Mouse (Mus musculus) right cerebral cortex, postnatal 25 days (tissue): ENCODE measurements around the gene Nxnl1.
"Not testable (repeated sequence)": the region's sequence is repeated elsewhere in the genome, so short reads cannot be mapped to it uniquely, and the experiment has no call there.

Experiments used
- DNase-seq: peaks from one replicate; pipeline ENCODE4 v3.0.0; 2022

Nxnl1 gene

DNA sequence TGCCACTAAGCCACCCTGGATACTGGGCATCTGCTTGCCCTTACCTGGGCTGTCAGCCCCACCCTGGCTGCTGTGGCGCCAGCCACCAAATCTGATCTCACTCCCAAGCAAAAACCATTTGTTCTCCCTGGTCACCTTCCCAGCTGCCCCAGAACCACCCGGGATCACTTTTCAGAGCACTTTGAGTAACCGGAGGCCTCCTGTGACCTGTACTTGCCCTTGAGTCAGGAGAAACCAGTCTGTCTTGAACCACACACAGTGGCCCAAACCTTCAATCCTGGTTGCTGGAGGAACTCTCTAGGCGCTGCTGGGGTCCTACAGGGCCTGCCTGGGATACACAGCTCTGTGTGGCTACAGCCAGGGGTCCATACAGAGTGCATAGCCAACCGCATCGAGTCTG is 13.6 kb downstream of the Nxnl1 start:
- DNase-seq, result no peak

DNA sequence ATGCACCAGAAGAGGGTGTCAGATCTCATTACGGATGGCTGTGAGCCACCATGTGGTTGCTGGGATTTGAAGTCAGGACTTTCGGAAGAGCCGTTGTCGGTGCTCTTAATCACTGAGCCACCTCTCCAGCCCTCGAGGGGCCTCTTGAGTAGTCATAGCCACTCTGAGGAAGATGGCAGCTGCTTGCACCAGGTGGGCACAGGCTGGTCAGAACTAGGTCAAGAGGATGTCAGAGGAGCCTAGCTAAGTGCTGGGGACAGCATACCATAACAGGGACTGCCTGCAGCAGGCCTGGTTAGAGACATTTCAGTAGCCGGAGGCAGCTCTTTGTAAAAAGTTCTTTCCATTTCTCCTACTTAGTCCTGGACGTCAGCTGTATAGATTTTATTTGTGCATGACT is 15.6 kb downstream of the Nxnl1 start:
- DNase-seq, result no peak

DNA sequence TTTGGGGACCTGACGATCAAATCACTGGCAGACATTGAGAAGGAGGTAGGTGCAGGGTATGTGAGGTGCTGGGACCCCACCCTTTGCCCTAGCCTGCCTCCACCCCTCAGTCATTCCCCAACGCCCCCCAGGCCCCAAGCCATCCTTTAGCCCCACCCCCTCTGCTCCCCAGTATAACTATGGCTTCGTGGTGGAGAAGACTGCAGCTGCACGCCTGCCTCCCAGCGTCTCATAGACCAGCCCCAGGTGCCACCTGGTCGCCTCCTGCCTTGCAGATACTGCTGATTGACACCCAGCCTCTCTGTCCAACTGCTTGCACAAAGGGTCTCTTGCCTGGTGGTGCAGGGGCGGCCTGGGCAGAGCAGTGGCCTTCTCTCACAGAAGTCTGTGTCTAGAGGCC is 18.8 kb downstream of the Nxnl1 start:
- DNase-seq, result no peak

DNA sequence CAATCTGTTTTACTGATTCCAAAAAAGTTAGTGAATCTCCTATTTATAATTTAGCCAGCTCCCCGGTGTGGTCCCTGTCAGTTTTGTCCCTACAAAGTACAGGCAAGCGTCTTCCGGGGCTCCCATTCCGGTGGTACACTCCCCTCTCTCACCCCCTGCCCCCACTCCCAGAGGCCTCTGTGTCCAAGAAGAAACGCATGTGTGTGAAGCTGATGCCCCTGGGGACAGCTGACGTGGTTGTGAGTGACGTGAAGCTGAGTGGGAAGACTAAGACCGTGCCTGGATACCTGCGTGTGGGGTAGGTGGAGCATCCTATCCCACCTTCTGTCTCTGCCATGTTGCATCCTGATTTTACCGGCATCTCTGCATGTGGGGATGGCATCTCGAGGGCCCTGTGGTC is 21.3 kb downstream of the Nxnl1 start:
- no peak for DNase-seq

DNA sequence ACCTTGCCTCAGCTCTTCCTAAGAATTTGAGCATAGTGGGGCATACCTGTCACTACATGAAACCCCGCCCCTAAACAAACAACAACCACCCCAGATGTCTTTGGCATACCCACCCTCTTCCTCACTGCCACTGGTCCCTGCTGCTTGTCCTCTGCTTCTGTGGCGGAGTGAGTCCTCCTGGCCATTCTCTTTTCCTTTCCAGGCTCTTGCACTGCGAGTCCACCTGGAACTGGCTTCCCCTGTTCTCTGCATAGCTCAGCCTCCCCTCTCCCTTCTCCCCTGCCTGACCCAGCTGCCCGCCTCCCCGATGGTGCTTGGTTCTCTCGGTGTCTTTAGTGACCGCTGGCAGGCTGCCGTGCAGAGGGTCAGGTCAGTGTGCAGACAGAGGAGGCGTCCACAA is 22.6 kb downstream of the Nxnl1 start:
- no peak for DNase-seq

DNA sequence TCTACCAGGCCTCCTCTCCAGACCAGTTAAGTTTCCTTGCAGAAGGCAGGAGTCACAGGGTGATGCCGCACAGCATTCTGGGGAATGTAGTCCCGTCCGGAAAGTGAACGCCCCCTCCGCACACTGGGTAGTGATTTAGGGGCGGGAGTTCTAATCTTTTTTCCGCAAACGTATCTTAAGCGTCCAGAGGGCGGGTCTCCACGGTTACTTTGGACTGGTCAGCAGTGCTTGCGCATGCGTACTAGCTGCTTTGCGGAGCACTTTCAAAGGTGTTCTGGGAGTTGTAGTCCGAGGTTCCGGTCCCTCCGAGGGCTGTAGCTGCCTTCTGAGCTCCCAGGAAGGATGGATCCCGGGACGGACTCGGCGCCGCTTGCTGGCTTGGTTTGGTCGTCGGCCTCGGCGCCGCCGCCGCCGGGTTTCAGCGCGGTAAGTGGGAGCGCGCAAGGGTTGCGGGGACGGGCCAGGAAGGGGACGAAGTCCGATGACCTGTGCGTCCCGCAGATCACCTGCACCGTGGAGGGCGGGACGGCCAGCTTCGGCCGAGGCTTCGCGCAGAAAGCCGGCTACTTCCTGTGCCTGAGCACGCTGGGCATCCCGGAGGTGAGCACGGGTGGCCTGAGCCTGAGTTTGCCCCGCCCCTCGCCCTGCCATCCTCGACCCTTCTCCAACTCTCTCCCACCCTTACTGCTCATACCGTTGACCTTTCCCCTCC is 23.6 kb downstream of the Nxnl1 start, which contains the start of gene Mvb12a:
Mvb12a (plus strand) TSS at position 291 of the 712 bp plus-strand sequence.
- DNase-seq, result peak; percentile 96

DNA sequence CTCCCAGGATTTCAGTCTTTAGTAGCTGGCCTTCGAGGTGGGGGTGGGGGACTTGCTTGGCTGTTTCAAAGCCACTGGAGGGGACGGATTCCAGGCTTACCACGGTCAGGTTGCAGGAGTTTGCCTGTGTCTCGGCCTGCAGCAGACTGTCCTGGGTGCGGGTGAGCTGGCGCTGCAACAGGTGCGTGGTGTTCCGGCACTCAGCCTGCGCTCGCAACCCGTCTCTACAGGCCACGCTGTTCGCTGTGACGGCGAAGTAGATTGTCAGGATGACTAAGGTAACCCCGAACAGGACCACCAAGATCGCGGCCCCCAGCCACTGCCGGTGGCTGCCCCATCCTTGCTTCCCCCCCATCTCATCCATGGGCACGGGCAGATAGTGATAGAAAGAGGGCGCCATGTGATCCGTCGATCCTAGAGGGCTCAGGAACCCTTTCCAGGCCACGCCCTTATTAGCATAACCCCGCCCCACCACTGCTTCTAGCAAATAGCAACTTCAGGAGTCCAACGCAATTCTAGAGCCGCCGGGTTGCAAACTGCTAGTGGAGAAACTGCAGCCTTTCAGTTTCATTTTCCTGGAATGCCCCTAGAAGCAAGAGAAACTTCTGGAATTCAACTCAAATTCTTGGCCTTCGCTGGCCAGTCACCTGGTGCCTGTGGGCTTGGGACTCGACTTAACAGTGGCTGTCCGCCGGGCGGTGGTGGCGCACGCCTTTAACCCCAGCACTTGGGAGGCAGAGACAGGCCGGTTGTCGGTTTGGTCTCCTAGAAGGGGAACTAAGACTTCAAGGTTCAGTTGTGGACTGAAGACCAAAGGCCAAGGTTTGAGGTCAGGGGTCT is 29.2 kb downstream of the Nxnl1 start, which contains the start of gene Bst2:
Bst2 (minus strand) TSS at position 429 of the 840 bp plus-strand sequence.
- DNase-seq, result no peak

DNA sequence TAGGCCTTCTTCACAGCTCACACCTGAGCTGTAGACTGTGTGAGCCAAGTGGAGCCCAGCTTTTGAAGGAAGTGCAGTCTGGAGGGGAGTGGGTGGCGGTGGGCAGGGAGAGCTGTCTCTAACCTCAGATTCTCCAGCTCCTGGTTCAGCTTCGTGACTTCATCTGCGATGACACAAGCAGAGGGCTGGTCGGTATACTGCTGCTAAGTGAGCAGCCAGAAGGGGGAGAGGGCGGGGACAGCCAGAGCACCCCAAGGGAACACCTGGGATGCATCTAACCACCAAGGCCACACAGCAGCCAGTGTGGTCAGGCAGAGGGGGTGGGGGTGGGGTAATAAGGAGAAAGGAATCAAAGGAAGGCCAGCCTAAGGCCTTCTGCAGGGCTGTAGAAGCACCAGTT is 30.7 kb downstream of the Nxnl1 start:
- no peak for DNase-seq

DNA sequence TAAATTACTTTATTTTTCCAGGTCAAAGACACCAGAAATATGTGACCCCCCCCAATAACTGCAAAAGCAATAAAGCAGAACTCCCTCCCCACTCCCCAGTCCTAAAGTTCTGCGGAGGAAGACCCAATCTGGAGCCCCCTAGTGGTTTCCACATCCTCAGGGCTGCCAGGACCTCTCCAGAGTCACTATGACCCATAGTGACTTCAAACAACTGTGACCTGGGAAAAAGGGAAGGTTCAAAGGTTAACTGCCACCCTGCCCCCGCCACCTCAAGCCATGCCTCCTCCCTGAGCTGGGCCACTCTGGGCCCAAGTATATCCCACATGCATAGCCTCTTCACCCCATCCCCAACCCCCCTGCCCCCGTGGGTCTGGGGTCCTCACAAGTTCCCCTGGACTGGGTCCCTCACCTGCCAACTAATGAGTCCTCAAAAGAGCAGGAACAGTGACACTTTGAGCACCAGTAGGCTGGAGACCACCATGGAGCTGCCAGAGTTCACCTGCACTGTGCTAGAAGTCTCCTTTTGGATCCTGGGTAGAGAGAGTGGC is 32.1 kb downstream of the Nxnl1 start:
- DNase-seq, result no peak

DNA sequence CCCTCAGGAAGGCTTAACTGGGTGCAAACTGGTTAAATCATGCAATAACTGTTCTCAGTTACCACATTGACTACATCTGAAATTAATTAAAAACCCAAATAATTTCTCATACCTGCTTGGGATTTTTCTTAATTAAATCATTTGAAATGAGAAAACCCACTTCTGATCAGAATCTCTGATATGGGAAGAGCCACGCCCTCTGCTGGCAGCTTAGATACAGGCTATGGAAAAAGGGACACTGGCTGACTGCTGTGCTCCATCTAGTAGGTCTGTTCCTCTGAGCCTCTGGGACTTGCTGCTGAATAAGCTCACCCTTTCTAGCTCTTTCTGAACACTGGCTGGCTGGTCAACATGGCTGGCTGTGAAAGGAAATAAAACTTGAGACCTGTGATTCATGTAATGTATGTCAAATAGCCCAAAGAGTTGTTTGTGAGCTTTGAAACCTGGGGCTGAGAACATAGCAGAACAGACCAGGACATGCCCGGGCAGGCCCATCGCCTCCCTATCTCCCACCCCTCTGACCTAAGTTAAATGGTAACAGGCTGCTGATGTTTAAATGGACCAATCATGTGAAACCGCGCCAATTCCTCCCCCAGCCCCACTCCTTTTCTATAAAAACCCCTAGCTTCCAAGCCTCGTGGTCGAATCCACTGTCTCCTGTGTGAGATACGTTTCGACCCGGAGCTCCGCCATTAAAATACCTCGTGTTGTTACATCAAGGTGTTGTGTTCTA is 35.5 kb downstream of the Nxnl1 start:
- DNase-seq, result not testable (repeated sequence)

DNA sequence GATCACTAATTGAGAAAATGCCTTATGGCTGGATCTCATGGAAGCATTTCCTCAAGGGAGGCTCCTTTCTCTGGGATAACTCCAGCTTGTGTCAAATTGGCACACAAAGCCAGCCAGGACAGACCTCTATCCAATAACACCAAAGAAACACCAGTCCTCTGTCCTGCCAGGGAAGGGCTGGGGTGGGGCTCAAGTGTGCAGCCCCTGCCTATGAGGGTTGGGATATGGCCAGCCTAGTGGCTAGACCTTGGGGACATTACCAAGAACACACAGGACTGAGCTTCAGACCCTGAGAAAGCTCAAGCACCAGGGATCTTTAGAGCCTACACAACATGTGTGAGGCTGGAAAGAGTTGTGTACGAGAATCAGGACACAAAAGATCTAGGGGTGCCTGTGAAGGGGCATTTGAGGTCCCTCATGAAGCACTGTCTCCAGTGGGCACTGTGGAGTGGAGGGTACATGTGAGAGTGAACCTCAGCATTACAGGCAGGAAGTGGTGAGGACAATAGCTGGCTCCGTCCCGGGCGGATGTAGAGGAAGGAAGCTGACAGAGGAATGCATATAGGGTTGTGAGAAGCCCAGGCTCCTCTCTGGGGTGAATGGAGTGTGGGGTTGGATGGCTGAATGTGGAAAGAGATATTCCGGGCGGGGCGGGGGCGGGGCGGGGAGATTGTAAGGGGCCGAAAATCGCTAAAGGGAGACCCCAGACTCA is 37.9 kb downstream of the Nxnl1 start:
- no peak for DNase-seq

DNA sequence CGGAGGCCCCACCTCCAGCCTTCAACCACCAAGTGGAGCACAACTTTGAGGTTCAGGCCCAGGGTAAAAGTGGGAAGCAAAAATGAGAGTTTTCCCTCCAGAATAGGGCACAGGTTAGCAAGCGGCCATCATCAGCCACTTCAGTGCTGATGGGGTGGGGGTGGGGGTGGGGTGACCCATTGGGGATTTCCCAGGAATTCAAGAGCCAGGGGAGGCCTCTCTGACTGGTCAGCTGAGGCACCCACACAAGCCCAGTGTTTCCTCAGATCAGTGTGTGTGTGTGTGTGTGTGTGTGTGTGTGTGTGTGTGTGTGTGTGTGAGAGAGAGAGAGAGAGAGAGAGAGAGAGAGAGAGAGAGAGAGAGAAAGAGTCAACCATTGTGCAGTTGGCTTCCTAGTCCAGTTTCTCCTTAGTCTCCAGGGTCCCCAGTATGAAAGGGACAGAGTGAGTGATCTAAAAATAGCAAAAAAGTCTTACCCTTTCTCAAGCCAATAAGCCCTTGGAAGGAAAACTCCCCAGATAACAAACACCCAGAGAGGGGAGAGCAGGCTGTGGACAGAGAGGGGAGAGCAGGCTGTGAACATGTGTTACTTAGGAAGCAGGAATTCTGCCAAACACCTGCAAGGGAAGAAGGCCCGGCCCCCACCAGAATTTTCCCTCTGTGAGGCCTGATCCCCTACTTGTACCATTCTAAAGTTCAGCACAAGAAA is 39.1 kb downstream of the Nxnl1 start:
- DNase-seq, result no peak

DNA sequence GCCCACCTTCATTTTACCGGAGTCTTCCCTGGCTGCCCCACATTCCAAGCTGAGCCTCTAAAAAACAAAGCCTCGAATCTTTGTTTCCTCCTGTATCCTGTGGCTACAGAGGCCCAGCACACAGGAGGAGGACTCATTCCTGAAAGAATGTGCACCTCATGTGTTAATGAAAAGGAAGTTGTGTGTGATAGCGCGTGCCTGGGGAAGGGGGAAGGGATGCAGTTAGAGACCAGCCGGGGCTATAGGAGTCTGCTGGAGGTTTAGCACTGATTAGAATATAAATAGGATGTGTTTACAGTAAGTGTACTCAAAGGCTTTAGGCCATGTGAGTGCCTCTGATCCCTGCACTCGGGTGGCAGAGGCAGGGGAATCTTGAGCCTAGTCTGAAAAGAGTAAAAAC is 40.1 kb downstream of the Nxnl1 start:
- DNase-seq, result no peak

DNA sequence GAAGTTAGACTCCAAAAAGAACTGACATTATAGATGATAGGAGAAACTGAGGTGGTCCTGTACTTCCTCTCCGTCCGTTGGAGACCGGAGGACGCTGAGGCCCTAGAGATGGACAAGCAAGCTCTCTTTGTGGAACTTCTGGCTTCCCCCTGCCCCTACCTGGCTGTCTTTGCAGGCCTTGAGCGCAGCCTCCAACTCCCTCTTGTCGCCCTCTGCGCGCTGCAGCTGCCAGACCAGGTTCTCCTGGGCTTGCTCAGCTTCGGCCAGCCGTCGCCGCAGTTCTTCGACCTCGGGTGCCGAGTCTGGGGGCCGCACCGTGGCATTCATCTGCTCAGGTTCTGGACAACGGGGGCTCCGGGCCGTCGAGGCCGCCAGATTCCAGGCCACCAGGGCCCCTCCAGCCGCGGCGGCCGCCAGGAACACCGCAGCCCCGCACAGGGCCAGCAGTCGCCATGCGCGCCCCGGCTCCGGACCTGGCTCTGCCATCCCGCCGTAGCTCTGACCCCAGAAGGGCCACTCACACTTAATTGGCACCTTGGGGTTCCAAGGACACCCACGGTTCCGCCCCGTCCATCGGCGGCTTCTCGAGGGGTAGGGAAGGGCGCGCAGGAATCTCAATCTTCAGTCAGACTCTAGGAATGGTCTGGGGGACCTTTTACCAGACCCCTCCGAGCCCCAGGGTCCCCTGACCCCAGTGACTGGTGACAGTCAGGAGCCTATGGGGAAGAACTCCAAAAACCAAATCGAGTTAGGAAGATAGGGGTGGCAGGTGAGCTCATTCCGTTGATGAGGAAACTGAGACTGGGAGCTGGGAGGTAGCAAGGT is 41.0 kb downstream of the Nxnl1 start, which contains the start of gene Ccdc194:
Ccdc194 (minus strand) TSS at position 486 of the 825 bp plus-strand sequence.
- no peak for DNase-seq

DNA sequence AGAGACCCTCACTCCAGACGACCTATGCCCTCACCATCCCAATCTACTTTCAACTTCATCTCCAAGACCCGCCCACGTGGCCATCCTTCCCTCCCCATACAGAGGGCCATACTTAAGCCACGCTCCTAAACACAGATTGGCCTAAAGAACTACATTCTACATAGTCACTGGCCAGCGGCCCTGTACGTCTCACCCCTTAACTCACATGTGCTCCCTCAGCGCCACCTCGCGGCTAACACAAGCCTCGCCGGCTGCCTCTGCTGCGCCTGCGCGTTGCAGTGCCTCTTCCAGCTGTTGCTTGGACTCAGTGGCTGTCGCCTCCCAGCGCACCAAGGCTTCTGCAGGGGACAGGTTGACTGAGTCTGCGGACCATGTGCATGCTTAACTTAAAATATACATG is 44.8 kb downstream of the Nxnl1 start:
- peak; percentile 84 for DNase-seq

DNA sequence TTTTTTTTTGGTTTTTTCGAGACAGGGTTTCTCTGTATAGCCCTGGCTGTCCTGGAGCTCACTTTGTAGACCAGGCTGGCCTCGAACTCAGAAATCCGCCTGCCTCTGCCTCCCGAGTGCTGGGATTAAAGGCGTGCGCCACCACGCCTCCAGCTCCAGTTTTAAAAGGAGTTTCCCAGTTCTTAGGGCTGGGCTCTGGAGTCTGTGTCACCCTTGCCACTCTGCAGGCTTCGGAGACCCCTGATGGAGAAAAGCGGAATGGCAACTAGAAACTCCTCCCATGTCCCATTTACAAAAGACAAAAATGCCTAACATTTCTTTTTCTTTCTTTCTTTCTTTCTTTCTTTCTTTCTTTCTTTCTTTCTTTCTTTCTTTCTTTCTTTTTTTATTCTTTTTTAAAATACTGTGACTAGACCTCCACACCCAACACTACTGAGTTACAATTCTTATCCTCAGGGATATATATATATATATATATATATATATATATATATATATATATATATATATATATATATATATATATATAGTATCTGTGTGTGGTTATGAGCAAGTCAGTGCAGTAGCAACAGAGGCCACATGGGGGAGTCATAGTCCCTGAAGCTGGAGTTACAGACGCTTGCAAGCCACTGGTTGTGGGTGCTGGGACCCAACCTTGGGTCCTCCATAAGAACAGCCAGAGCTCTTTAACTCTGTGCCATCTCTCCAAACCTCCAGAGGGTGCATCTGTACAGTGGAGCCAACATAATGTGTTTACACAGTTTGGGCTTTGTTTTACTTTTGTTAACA is 47.2 kb downstream of the Nxnl1 start:
- not testable (repeated sequence) for DNase-seq

DNA sequence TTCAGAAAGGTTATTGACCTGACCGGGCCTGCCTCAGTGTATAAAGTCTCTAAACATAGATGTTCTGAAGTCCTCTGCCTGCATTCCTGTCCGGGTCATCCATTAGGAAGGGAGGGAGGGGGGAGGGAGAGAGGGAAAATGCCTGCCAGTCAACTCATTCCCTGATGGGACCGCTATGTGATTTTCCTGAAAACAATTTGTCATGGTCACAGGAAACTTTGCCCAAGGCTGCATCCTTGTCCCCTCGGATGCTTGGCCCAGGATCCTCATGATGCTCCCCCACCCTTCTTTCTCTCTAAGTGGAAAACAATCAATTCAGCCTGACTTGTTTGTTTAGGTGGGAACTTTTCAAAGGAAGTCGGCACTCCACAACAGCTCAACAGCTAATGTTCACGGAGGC is 49.6 kb downstream of the Nxnl1 start:
- no peak for DNase-seq

DNA sequence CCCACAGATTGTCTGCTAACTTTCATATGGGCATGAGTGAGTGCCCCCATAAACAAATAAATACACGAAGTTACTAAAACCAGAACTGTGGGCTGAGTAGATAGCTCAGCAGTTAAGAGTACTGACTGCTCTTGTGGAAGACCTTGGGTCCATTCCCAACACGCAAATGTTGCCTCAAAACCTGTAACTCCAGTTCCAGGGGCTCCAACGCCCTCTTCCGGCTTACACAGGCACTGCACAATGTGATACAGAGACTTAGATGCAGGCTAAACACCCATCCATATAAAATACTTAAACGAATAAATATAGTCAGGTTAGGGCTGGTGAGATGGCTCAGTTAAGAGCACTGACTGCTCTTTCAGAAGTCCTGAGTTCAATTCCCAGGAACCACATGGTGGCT is 51.4 kb downstream of the Nxnl1 start:
- no peak for DNase-seq

DNA sequence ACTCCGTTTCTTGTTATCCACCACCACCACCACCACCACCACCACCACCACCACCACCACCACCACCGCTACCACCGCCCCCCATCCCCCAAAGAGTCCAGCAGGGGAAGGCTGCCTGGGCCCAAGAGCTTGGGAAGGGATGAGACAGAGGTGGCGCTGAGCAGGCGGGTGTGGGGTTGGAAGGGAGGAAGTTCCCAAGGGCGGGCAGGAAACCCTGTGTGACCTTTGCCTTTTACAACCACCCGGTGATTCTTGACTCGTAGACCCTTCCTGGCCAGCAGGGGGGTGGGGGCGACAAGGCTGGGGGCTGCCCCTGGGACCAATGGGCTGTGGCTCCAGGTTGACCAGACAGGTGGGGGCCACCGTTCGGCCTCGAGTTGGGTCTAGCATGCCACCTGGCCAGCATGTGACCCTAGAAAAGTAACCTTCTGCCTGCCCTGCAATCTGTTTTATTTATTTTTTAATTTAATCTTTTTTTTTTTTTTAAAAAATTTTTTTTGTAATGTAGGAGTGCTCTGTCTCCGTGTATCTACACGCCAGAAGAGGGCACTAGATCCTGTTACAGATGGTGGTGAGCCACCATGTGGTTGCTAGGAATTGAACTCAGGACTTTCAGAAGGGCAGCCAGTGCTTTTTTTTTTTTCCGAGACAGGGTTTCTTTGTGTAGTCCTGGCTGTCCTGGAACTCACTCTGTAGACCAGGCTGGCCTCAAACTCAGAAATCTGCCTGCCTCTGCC is 53.2 kb downstream of the Nxnl1 start:
- DNase-seq, result no peak
